Mouse (Mus musculus) erythroid progenitor cell, adult 5-6 weeks (primary cell): ENCODE measurements at regions not wholly inside any gene's neighbourhood (a gene's known extent, or its start where the extent isn't known, plus 50 kb on each side); places are given as distances from the start of the nearest gene placed in this dataset.

Source experiments
- ATAC-seq: replicated peaks from 2 replicates; pipeline ENCODE4 v1.8.0; 2016; ENCODE audit warnings: moderate number of reproducible peaks, mild to moderate bottlenecking, moderate TSS enrichment, inconsistent platforms; ENCODE audit not compliant: poor library complexity, low FRiP score, severe bottlenecking

GRCm38 (mm10) chr11:112464386-112464785 is 317.6 kb upstream of the Sox9 start:
- no peak for ATAC-seq

- ATAC-seq = no peak
These were observed 311.7 kb upstream of the Sox9 start for GRCm38 (mm10) chr11:112470336-112470735.

- no peak for ATAC-seq
These were observed 308.8 kb upstream of the Sox9 start for GRCm38 (mm10) chr11:112473237-112473636.

- ATAC-seq = no peak
These were observed 308.3 kb upstream of the Sox9 start for GRCm38 (mm10) chr11:112473681-112474080.

GRCm38 (mm10) chr11:112480360-112480759 is 301.7 kb upstream of the Sox9 start:
- no peak for ATAC-seq

- no peak for ATAC-seq
These were observed 280.2 kb upstream of the Sox9 start for GRCm38 (mm10) chr11:112501781-112502180.

GRCm38 (mm10) chr11:112519076-112519475 is 262.9 kb upstream of the Sox9 start:
- no peak for ATAC-seq

GRCm38 (mm10) chr11:112524983-112525382 is 257.0 kb upstream of the Sox9 start:
- no peak for ATAC-seq

GRCm38 (mm10) chr11:112542573-112542972 is 239.5 kb upstream of the Sox9 start:
- no peak for ATAC-seq

GRCm38 (mm10) chr11:112543473-112543872 is 238.6 kb upstream of the Sox9 start:
- no peak for ATAC-seq

GRCm38 (mm10) chr11:112545231-112546010 is 236.6 kb upstream of the Sox9 start:
- no peak for ATAC-seq

GRCm38 (mm10) chr11:112546162-112546561 is 235.9 kb upstream of the Sox9 start:
- ATAC-seq = no peak

GRCm38 (mm10) chr11:112552838-112553237 is 229.2 kb upstream of the Sox9 start:
- ATAC-seq = no peak

GRCm38 (mm10) chr11:112563027-112563426 is 219.0 kb upstream of the Sox9 start:
- ATAC-seq = no peak

GRCm38 (mm10) chr11:112564706-112565215 is 217.3 kb upstream of the Sox9 start:
- ATAC-seq = no peak

GRCm38 (mm10) chr11:112566071-112566470 is 216.0 kb upstream of the Sox9 start:
- ATAC-seq = no peak

- no peak for ATAC-seq
These were observed 194.6 kb upstream of the Sox9 start for GRCm38 (mm10) chr11:112587386-112587785.

GRCm38 (mm10) chr11:112588088-112588487 is 193.9 kb upstream of the Sox9 start:
- ATAC-seq = no peak

GRCm38 (mm10) chr11:112590214-112590613 is 191.8 kb upstream of the Sox9 start:
- no peak for ATAC-seq

GRCm38 (mm10) chr11:112592411-112593020 is 189.5 kb upstream of the Sox9 start:
- ATAC-seq = no peak

GRCm38 (mm10) chr11:112593821-112594220 is 188.2 kb upstream of the Sox9 start:
- no peak for ATAC-seq
